Mouse (Mus musculus) bone marrow, adult 2 months (tissue): Measurements from ENCODE around the gene Nrp2.

Experiments
- CTCF ChIP-seq: fragments of 200-500 bp; IDR thresholded peaks from 2 replicates; pipeline ENCODE4 v1.5.1; 2011; ENCODE audit warnings: low read length, control low read depth; ENCODE audit not compliant: control insufficient read depth, insufficient read depth
- POLR2A ChIP-seq: fragments of 200-500 bp; IDR thresholded peaks from 2 replicates; pipeline ENCODE4 v1.6.1; 2011; ENCODE audit warnings: low read depth, mild to moderate bottlenecking, control low read depth, low read length, borderline replicate concordance; ENCODE audit not compliant: control insufficient read depth

DNA sequence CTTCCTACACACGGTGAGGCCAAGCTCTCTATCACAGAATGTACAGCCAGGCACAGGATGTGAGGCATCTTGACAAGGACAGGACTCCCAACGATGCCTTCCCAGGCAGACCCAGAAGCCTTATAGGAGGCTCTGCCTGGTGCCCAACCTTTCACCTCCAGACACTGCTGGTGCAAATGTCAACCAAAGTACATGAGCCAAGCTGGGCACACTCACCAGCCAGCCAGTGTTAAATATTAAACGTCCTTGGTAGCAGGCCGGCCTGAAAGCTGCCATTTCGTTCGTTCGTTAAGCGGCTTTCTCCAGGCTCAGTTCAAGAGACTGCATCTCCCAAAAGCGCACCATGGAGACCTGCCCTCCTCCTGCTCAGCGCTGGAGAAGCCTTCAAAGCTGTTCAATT, 124.2 kb downstream of the Nrp2 start:
- TF ChIP-seq CTCF: no peak
- TF ChIP-seq POLR2A: no peak
